Mouse (Mus musculus) telencephalon, adult 2 months (tissue): ENCODE measurements around the gene Trim75.
"Not testable (repeated sequence)": the region's sequence is repeated elsewhere in the genome, so short reads cannot be mapped to it uniquely, and the experiment has no call there.

Source experiments
- DNase-seq: peaks from one replicate; pipeline ENCODE4 v3.0.0-alpha.2; 2011; ENCODE audit warnings: low read depth, low spot score

Trim75 gene

DNA sequence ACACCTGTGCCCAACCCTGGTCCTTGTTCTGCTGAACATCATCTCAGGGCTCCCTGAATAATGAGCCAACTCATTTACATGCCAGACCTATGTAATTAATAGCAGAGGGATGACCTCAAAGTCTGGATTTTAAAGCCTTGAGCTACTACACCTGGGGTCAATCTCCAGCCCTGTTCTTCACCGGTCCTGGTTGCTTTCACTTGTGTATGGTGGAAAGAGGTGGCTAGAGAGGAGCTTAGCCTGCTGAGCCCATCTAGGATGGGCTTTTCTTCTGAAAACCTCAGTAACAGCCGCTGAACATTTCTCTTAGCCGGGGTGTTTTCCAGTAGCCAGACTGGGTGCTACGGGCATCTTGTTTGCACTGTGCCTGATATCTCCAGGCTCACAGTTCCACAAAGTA is at the start of gene Trim75:
Gene Trim75, minus strand, starts transcription at position 101 of the 400 bp plus-strand sequence.
- DNase-seq: no peak

DNA sequence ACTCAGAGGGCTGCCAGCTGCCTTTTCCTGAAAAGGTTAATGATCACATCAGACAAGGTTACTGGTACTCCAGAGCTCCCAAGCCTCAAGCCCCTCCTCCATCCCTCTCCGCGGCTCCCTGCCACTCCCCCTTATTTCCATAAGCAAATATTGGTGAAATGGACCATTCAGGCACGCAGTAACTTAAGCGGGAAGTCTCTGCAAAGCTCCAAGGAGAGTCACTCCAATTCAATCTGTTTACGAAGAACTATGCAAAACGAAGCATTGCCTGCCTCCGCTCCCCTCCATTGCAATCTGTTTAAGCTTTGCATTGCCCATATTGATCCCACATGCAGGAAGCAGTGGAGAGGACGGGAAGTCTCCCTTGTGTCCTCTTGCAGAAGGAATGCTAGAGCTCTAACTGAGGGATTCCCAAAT is 49.5 kb upstream of the Trim75 start, which contains the start of gene Apela:
Gene Apela, minus strand, starts transcription at position 220 of the 417 bp plus-strand sequence.
- DNase-seq: no peak

DNA sequence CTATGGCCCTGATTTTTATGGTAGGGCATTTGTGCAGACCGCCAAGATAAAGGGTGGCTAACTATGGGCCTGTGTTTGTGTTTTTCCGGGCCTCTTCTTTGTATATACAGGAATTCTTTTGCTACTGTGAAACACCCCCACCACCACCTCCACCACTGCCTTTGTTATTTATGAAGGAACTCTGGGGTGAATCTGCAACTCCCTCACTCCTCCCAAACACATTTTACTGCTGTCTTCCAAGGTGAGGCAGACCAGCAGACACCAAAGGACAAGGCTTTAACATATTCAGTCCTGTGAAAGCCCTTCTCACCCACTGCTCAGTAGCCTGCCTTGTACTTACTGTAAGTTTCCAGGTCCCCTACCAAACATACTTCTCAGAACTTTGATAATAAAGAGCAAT is 46.5 kb upstream of the Trim75 start:
- no peak for DNase-seq

DNA sequence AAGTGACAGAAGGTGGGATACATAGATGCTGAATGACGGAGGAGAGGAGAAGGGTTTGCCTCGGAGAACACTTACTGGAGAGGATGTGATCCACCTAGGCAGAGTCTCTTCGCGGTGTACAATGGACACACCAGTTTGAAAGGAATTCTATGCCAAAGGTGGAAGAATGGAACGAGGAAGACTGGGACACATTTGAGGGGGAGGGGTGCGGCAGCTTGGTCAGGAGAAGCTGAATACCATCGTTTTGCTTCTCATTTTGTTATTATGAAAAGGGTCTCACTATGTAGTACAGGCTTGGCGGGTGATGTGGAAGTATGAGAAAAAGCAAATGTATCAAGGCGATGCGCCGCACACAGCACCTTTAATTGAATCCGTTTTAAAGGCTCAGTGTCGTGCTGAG is 45.4 kb upstream of the Trim75 start:
- no peak for DNase-seq

GRCm38 (mm10) chr8:65032107-65032506 is 44.5 kb upstream of the Trim75 start:
- DNase-seq: no peak

DNA sequence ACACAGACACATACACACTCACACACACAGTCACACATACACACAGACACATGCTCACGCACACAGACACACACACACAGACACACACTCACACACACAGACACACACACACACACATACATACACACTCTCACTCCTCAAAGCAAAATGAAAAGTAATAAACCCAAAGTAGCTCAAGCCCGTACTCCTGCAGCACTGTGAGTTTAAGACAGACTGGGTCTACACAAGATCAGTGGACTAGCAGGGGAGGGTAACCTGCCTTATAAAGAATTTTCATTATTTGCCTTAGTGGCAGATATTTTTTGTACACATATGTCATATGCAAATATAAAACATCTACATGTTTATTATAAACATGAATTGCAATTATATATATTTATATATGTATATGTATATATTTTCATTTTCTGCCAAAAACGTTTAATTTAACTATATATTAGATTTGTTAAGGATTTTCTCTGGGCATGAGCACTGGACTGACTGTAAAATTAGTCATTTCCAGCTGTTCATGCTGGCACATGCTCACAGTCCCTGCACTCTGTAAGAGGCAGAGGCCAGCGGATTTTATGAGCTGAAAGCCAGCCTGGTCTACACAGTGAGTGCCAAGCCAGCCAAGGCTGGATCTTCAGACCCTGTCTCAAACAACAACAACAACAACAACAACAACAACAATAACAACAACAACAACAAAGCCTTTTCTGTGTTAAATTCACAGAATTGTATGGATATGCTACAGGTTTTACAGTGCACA is 43.3 kb upstream of the Trim75 start:
- no peak for DNase-seq

DNA sequence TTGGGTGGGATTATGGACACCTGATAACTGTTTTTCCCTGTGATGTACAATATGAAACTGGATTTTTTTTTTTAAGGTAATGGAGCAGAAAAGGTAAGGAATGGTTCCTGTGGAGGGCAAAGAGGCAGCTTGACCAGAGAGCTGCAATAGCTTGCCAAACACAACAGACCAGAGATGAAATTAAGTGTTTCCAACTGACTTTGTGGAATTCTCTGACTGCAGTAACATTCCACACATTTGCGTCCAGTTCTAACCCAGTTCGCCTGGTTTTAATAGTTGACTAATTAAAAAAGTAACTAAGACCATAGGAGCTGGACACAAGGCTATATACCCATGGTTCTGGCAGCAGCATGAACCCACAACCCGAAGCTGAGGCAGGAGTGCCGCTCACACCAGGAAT is 42.1 kb upstream of the Trim75 start:
- no peak for DNase-seq

DNA sequence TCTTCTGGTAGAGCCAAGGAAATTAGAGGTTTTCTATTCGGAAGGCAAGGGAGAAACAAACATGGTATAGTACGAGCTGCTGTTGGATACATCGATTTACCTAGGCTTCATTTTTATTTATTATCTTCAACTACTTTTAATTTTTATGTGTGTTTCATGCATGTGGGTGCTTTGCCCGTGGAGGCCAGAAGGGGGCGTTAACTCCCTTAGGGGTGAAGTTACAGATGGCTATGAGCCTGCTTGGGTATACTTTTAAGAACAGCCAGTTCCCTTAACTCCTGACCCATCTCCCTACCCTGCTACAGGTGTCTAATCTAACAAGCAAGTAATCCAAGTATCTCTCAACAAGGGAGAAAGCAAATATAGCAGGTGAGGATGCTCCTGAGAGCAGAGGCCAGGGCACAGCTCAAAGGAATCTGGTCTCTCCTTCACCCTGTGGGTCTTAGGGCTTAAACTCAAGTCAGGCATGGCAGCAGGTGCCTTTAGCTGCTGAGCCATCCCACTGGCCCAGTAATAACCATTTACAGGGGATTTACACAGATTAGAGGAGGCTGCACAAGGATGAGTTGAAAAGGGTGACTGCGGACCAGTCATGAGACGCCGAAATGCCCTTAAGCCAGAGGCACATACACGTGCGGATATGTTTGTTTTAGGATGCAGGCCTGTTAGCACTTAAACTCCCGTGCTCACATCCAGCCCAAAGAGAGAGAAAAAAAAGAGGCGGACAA is 41.5 kb upstream of the Trim75 start:
- no peak for DNase-seq

- DNase-seq: peak; percentile 3
These were observed 34.9 kb upstream of the Trim75 start for GRCm38 (mm10) chr8:65022485-65022884.

GRCm38 (mm10) chr8:65018423-65018822 is 30.8 kb upstream of the Trim75 start, which contains the start of the genes Trim61 and Trim60:
TSS of gene Trim61 (minus strand) at chr8:65018523.
TSS of gene Trim60 (minus strand) at chr8:65018584.
- DNase-seq: no peak

DNA sequence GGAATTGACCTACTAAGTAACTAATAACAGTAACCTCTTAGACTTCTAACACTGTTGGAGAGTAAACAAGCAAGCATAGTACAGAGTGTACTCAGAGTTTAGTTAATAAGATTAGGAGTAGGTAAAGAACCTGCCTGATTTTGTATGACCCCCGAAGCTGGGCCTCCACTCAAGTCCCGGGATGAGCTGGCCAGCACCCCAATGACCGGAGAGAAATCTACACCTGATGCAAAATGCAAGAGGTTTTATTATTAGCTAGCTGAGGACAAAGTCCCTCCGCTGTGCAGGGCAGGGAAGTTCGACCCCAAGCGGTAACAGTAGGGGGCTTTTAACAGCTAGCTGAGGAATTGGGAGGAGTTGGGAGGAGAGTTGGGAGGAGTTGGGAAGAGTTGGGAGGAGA is 20.0 kb upstream of the Trim75 start:
- DNase-seq: not testable (repeated sequence)

DNA sequence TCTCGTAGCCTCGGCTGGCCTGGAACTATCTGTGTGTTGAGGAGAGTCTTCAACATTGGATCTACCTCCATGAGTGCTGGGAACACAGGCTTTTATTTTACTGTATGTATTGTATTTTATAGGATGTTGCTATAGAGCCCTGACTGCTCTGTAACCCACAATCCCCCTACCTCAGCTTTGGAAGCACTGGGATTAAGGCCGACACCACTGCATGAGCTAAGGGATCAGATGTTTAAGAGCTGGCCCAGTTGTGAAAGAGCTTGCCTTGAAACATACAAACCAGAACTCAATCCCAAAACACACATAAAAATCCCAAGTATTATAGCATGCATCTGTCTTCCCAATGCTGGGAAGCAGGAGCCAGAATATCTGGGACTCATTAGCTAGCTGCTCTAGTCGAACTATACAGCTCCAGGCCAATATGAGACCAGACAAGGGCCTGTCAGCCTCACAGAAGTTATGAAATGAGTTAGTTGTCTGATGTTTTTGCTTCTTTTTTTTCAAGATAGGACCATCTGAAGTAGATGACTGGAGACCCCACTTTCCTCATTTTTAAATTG is 11.3 kb upstream of the Trim75 start:
- no peak for DNase-seq

DNA sequence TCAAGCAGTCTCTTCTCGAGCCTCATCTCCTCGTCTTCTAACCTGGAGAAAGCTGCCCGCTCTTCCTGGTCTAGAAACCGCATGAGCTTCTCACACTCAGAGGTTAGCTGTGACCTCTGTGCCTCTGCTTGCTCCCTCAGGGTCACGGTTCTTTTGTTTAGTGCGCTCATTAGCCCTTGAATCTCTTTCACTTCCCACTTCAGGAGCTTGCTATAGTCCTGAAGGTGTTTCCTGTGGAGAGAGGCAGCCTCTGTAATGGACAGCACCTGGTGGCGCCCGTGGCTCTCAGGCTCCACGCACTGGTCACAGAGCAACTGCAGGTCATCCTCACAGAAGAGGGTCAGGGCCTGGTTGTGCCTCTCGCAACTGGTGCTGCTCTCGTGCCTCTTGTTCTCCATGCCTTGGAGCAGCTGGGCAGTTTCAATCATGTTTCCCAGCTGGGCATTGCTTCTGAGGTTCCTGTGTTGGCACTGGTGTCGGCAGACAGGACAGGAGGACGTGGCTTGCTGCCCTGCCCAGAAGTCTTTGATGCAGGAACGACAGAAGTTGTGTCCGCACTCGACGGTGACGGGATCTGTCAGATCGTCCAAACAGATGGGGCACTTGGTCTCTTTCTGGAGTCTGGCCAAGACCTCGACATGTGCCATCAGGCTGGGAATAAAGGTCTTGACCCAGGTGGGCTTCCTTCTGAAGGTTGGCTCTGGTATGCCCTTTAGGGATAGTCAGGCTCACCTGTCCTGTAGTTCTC is 4.3 kb downstream of the Trim75 start:
- DNase-seq: no peak

DNA sequence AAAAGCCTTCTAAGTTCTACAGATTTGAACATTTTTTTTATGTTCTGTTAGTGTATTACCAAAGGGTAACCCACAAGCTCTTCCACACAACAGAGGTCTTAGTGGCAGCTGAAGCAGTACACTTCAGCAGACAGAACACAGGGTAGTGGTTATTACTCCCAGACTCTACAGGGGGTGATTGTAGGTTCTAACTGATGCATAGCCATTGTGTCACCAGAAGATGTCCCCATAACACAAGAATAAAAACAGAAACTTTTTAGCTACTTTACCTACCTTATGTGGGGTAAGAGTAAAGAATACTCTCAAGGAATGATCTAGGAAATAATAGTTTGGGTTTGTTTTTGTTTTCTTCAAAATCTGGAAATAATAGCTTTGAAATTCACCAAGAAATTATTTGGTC is 24.8 kb downstream of the Trim75 start:
- DNase-seq: no peak

DNA sequence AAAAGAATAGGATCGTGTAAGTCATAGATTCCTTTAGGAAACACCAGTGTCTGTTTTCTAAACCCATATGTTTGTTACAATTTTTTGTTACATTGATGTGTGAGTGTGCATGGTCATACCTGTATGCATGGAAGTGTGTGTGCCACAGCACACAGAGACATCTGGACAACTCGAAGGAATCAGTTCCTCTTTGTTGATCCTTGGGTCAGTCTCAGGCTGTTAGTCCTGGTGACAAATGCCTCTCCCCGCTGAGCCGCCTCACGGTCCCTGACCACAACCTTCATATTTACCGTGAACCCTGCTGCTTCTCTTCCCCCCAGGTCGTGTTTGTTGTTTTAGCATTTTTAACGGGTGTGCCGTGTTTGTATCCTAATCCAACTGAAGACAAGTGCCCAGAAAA is 28.6 kb downstream of the Trim75 start:
- DNase-seq: no peak

- no peak for DNase-seq
These were observed 35.5 kb downstream of the Trim75 start for GRCm38 (mm10) chr8:64952101-64952500.

DNA sequence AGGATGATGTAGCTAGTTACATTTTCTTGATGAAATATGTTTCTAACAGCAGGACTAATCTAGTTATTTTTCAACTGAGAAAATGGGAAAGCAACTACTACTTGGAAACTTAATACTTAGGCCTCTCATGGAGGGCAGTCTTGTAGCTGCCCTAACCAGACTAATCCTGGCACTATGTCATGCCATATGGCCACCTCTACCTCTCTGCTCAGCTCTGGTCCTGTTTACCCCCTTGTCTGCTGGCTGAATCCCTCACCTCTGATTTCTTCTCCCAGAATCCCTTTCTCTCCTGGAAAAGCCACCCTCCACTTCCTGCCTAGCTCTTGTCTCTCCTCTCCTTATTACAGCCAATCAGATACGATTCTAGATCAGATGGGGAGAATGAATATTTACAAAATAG is 39.3 kb downstream of the Trim75 start:
- DNase-seq: no peak

- no peak for DNase-seq
These were observed 40.0 kb downstream of the Trim75 start for GRCm38 (mm10) chr8:64947698-64948034.

DNA sequence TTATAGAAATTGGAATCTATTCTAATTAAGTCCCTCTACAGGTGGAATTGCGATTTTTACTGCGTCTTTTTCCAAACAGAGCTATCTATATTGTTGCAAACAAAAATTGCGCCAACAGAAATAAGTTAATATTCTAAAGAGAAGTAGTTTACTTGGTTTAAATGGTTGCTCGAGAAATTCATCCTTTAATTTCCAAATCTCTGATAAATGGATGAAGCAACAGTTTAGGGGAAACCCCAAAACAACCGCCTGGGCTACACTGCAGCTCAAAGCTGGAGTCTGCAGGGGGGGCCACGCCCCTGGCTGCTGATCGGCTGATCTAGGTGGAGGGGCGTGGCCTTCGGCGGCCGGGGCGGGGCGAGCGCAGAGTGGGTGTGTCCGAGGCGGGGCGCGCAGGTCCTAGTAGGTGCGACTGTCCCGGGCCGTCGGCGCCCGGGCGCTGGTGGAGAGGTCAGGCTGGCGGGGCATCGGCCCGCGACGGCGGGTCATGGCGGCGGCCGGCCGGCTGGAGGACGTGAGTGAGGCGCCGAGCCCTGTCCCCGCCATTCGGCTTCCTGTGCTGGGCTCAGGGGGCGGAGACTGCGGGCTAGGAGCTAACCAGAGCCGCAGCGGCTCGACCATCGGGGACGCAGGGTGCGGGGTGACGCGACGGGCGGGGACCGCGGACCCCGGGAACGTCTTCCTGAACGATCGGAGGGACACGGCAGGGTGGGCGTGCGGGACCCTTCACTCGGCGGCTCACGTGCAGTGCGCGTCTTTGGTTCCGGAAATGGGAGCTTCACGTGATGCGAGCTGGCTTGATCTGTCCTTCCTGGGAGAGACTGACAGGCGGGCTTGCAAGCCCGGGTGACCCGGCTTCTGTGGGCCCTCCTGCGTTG is 40.6 kb downstream of the Trim75 start, which contains the start of gene Tmem192:
Gene Tmem192, plus strand, starts transcription at position 366 of the 878 bp plus-strand sequence.
- DNase-seq: peak; percentile 72

DNA sequence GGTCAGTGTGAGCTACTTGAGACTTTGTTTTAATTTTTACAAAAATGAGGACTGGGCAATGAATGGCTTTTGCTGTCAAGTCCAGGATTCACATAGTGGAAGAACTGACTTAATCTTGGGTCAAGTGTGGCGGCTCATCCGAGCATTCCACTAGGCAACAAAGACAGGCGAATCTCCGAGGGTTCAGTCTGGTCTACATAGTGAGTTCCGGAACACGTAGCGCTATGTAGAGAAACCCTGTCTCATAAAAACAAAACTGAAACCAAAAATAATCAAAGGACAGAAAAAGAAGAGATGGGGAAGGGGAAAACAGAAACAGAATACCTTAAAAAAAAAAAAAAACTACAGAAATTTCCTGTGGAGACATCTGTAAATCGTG is 41.2 kb downstream of the Trim75 start:
- no peak for DNase-seq

- no peak for DNase-seq
These were observed 42.0 kb downstream of the Trim75 start for GRCm38 (mm10) chr8:64945606-64946005.
